Mouse (Mus musculus) adrenal gland, adult 8-10 months (tissue): Measurements from ENCODE around the gene Card6. TPM values are rescaled to one million over a fixed set of nuclear protein-coding genes. Genes with fewer than 3 reads are reported as not detected.
A peak's percentile ranks its signal among the peaks of the same experiment; 100 is the strongest.

Experiments used
- DNase-seq: peaks from one replicate; pipeline ENCODE4 v3.0.0; 2022
- total RNA-seq, 4 experiments: library from RNA; stranded (reverse); gene quantifications; 2 replicates each; pipeline ENCODE4 v1.2.4; 2022

Gene Card6
- total RNA-seq, 4 experiments from 2014 or later, result 9.5 to 12.0 (median 10.8) TPM

- DNase-seq, result no peak
Observed at GRCm38 (mm10) chr15:5086162-5086561, 22.2 kb downstream of the Card6 start.

GRCm38 (mm10) chr15:5081235-5081634 lies 27.1 kb downstream of the Card6 start:
- DNase-seq, result no peak

GRCm38 (mm10) chr15:5068801-5069518 lies 39.4 kb downstream of the Card6 start:
- DNase-seq, result peak; percentile 7

- no peak for DNase-seq
Observed at GRCm38 (mm10) chr15:5063635-5064034, 44.7 kb downstream of the Card6 start, which contains the start of gene C7. TSS of gene C7 (minus strand) at chr15:5063740.

Other genes with a start within 250 kb of the Card6 start
- gene Mroh2b, start 209.8 kb downstream of the Card6 start, total RNA-seq, result not detected
- 10 to 100 TPM; 12.9 to 50.2 (median 30.7) TPM for gene C7, start 44.8 kb downstream of the Card6 start, total RNA-seq
- gene Rpl37, start 8.1 kb upstream of the Card6 start, total RNA-seq, result 100 to 1,000 TPM; 411 to 520 (median 488) TPM
- 10 to 100 TPM; 33.2 to 42.6 (median 37.3) TPM for gene Prkaa1, start 35.3 kb upstream of the Card6 start, total RNA-seq
- gene Ttc33, start 77.0 kb upstream of the Card6 start, total RNA-seq, result 10 to 100 TPM; 61.4 to 94.8 (median 70.7) TPM
- gene Ptger4, start 135.6 kb upstream of the Card6 start, total RNA-seq, result 1 to 10 TPM; 1.4 to 2.2 (median 1.6) TPM